Mouse (Mus musculus) fat pad, adult 2 months (tissue): ENCODE results near the gene Vmn2r37.
"Not testable (repeated sequence)": the region's sequence is repeated elsewhere in the genome, so short reads cannot be mapped to it uniquely, and the experiment has no call there.

Experiments
- DNase-seq: peaks from one replicate; pipeline ENCODE4 v3.0.0-alpha.2; 2011; ENCODE audit warnings: low read depth, low spot score; ENCODE audit errors: extremely low read depth

Vmn2r37 gene

GRCm38 (mm10) chr7:9223553-9223952 lies at the start of gene Vmn2r37:
Gene Vmn2r37, minus strand, starts transcription at chr7:9223653.
- DNase-seq, result not testable (repeated sequence)
